Mouse (Mus musculus) cerebellum, postnatal 4 days (tissue): ENCODE measurements around the gene Hpcal4.
A peak's percentile ranks its signal among the peaks of the same experiment; 100 is the strongest.

ENCODE experiments used
- DNase-seq, 2 experiments: peaks; one replicate each; pipeline ENCODE4 v3.0.0; 2022; ENCODE audit warnings: low spot score in 2 of 2, mixed read lengths in 1 of 2

The Hpcal4 gene

GRCm38 (mm10) chr4:123201186-123202093 lies 18.4 kb downstream of the Hpcal4 start, which contains the start of gene Nt5c1a:
Nt5c1a (plus strand) TSS chr4:123201504.
- peak in 1 of 2 experiments; percentile 28 for DNase-seq

DNA sequence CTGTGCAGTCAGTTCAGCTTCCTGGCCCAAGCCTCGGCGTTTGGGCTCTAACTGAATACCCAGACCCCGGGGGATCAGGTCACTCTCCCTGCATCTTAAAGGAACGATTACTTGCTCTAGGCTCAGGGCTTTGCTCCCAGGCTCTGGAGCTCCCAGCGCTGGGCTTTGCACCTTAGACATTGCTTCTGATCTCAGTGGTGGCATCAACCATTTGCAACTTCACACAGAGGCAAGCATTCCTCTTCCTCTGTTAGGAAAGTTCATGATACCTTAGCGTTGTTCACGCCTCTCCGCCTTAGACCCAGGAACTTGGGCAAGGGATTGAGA lies 19.0 kb downstream of the Hpcal4 start:
- no peak for DNase-seq

DNA sequence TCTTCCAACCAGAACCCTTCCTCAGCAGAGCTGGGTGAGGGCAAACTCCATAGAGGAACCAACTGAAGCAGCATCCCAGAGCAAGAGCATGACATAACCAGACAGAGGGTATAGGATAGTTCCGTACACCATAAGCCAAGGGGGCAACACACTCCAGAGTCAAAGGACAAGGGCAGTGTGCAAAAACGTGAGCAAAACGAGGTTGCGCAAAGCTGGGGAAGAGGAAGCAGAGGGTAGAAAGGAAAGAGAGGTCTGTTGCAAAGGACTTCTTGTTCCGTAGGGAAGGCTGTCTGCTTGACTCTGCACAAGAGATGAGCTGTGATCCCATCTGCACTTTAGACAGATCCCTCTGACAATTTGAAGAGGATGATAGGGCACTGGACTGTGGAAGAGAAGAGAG lies 24.3 kb downstream of the Hpcal4 start:
- no peak for DNase-seq

GRCm38 (mm10) chr4:123210996-123211395 lies 28.0 kb downstream of the Hpcal4 start:
- no peak for DNase-seq

DNA sequence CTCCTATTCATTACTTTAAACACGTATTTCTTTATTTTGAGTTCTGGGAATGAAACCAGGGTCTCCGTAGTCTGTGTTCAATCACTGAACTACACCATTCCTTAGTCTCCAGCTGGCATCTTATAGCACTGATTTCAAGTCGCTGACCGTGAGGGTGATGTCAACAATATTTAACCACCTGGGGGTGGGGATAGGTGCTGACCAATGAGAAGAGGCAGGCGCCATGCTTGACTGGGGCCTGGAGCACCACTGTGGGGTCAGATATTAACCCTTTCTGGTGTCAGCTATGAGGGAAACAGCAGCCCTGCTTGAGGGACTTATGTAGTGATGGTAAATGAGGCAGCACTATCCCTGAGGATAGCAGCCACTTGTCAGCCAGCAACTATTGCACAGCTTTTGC lies 28.4 kb downstream of the Hpcal4 start:
- DNase-seq, result no peak

DNA sequence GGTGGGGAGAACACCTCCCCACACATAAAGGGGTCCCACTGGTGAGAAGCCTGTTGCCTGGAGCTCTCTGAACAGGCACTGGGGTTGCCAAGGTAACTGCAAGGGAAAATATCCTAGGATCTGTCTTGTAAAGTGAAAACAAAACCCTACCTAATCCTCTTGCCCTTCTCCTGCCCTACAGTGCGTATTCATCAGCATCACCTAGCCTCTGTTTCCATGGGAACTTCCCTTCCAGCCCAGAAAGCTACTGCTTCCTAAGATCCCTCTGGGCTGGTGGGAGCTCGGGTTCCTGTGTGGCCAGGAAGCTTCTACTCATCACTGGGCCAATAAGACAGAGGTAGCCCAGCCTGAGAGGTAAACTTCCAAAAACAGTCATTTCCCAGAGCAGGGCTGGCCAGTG lies 29.3 kb downstream of the Hpcal4 start:
- no peak for DNase-seq

DNA sequence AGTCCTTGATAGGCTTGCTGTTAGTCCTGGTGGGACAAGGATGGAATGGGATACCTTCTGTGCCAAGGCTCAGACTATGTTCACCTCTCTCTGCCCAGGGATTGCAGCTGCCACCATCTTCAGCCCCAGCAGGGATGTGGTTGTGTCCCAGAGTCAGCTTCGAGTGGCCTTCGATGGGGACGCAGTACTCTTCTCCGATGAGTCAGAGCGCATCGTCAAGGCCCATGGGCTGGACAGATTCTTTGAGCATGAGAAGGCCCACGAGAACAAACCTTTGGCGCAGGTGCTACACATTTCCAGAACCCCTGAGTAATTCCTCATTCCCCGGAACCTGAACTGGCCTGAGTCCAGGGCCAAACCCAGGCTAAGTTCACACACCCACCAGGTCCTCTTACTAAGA lies 30.9 kb downstream of the Hpcal4 start:
- DNase-seq, result no peak

GRCm38 (mm10) chr4:123215367-123215766 lies 32.3 kb downstream of the Hpcal4 start:
- DNase-seq, result no peak

GRCm38 (mm10) chr4:123216782-123217181 lies 33.8 kb downstream of the Hpcal4 start:
- peak in 1 of 2 experiments; percentile 23 for DNase-seq

DNA sequence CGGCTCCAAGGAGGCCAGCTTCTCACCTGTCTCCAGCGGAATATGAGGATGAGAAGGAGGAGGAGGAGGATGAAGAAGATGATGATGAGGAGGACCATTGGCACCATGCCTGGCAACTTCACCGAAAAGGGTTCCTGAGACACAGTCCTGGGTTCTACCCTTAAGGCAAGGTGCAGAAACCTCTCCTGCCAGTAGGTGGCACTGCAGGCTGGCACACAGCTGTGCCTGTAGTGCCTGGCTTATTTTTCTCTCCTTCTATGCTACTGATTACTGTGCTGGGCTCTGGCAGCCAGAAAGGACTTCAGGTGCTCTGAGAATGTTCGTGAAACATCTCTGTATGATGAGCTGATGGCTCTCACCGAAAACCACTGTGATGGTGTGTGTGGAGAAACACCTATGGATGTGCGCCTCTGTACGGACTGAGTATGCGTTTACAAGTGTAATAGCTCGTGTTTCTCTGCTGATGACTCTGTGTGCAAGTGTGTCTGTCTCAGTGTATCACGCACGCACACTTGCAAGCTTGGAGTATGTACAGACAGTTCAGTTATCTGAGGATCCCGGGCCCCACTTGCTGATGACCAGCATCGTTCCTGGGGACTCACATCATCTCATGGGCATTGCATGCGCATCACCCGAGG lies 36.8 kb downstream of the Hpcal4 start:
- peak; percentile 77 to 83 for DNase-seq

GRCm38 (mm10) chr4:123220637-123221036 lies 37.6 kb downstream of the Hpcal4 start:
- DNase-seq, result no peak

GRCm38 (mm10) chr4:123223309-123223708 lies 40.3 kb downstream of the Hpcal4 start:
- no peak for DNase-seq

DNA sequence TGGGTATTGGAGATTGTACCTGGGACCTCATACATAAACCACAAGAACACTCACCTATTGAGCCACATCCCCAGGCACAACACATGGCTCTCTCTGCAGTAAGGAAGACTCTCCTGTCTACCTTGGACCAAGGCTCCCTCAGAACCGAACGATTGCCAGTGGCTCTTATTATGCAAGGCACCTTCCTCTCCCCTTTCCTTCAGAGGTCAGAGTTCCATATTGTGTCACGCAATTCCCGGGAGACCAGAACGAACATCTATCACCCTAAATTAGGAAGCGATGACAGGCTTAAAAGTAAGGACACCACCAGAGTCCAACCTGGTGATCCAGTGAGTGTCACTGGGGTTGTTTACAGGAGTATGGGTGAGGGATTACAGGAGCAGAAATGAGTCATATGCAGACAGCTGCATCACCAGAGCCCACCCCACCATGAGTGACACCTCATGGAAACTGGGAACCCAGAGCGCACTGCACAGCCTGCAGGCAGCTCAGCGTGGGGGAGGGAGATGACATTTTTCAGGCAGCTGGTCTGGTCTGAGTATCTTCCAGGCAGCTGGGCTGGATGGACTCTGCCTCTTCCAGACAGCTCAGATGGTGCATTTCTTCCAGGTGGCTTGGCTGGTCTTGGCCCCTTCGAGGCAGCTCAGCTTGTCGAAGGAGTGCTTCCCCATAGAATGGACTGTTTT lies 42.8 kb downstream of the Hpcal4 start:
- DNase-seq, result peak in 1 of 2 experiments; percentile 20

- DNase-seq, result peak in 1 of 2 experiments; percentile 22
These were observed 44.7 kb downstream of the Hpcal4 start for GRCm38 (mm10) chr4:123227707-123228106.

GRCm38 (mm10) chr4:123228270-123228669 lies 45.2 kb downstream of the Hpcal4 start:
- DNase-seq, result no peak

DNA sequence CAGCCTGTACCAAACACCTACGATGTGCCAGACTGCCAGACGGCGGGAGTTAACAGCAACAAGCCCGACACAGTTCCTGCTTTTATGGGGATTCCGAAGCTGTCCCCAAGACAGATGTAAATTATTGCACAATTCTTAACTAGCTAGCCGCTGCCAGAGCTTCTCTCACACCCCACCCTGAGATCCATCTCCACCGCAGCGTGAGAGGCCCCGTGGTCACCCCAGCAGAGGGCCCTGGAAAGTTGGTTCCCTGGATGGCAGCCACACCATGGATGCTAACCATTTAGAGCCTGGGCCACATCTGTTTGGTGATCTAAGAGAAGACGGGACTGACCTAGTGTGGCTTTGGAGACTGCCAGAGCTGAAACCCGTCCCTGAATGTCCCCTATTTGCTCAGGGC lies 46.1 kb downstream of the Hpcal4 start:
- no peak for DNase-seq

- DNase-seq, result no peak
These were observed 49.8 kb downstream of the Hpcal4 start for GRCm38 (mm10) chr4:123232841-123233240.

- no peak for DNase-seq
These were observed 50.6 kb downstream of the Hpcal4 start, which contains the start of gene Heyl for GRCm38 (mm10) chr4:123233492-123234084. Heyl (plus strand) TSS chr4:123233556.

DNA sequence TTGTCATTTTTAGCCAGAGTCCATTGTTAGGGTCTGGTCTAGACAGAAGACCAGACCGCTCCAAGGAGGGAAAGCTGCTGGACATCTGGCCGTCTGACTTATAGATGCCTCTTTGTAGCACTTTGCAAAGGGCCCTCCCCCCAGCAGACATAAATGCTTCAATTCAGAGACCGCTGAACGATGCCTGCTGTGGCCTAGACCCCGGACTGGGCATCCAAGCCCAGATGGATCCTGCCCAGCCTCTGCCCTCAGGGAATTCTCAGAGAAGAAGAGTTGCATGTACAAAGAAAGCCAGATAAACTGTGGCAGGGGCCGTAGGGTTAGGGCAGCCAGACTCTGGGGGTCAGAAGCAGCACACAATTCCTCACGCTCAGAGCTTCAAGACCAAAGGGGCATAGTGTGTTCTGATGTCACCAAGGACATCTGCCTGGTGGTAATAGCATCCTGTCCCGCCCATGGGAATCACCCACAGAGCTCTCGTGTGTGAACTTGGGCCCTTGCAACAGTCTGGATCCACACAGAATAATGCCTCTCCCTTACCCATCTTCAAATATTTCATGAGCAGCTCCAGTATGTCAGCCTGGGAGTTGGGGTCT lies 52.9 kb downstream of the Hpcal4 start:
- DNase-seq, result no peak

DNA sequence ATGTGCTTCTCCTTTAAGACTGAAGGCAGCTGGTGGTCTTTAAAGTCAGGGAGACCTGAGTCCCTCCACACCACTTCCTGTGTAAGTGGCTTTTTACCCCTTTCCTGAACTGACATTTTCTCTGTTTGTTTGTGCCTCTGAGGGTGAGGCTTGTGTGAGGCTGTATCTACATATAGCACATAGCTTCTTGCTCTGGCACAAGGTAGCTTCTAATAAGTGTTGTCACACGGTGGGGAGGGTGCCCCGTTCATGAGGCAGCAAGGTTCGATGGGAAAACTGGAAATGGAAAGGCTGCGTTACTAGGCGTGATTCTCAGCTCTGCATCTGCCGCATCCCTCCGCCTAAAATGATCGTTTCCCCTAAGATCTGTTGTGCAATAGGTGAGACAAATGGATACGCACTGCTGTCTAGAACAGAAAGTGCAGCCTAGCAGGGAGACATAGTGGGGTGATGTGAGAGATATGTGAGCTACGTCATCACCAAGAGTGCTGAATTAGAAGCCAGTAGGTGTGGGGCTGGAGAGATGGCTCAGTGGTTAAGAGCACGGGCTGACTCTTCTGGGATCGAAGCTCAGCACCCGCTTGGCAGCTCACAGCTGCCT lies 53.5 kb downstream of the Hpcal4 start:
- DNase-seq, result no peak
